Mouse (Mus musculus) intestine, embryonic 14.5 days (tissue): ENCODE data around the gene Crtac1. TPM values are rescaled to one million over a fixed set of nuclear protein-coding genes. Genes with fewer than 3 reads are reported as not detected.

Source experiments
- ATAC-seq: fragments of 200-750 bp; cut with Nextera tagmentation; replicated peaks from 2 replicates; pipeline ENCODE4 v1.8.0; 2017; ENCODE audit warnings: low read depth, moderate number of reproducible peaks, moderate TSS enrichment, moderate library complexity; ENCODE audit not compliant: low FRiP score, low TSS enrichment
- DNase-seq: peaks from one replicate; pipeline ENCODE4 v3.0.0-alpha.2; 2018; ENCODE audit warnings: low spot score
- H3K27ac ChIP-seq: fragments of 300-500 bp; sonication (generic); 2 replicates; pipeline ENCODE4 v1.5.1; 2014; ENCODE audit warnings: low read depth, mild to moderate bottlenecking, control low read depth
- H3K27me3 ChIP-seq: fragments of 300-500 bp; sonication (generic); replicated peaks from 2 replicates; pipeline ENCODE4 v1.6.1; 2014; ENCODE audit warnings: low read length, control low read depth; ENCODE audit not compliant: control insufficient read depth, insufficient read depth
- H3K36me3 ChIP-seq: fragments of 300-500 bp; sonication (generic); 2 replicates; pipeline ENCODE4 v1.6.1; 2014; ENCODE audit warnings: low read length, control low read depth; ENCODE audit not compliant: control insufficient read depth, insufficient read depth
- H3K4me1 ChIP-seq: fragments of 300-500 bp; sonication (generic); replicated peaks from 2 replicates; pipeline ENCODE4 v1.6.1; 2014; ENCODE audit warnings: low read length, control low read depth, mixed read lengths; ENCODE audit not compliant: control insufficient read depth, insufficient read depth
- H3K4me2 ChIP-seq: fragments of 300-500 bp; sonication (generic); 2 replicates; pipeline ENCODE4 v1.6.1; 2014; ENCODE audit warnings: low read length
- H3K4me3 ChIP-seq: fragments of 300-500 bp; sonication (generic); 2 replicates; pipeline ENCODE4 v1.5.1; 2014; ENCODE audit warnings: low read depth, low read length, control low read depth, mixed read lengths
- H3K9ac ChIP-seq: fragments of 300-500 bp; sonication (generic); 2 replicates; pipeline ENCODE4 v1.6.1; 2014; ENCODE audit warnings: mild to moderate bottlenecking, low read length
- H3K9me3 ChIP-seq: fragments of 300-500 bp; sonication (generic); 2 replicates; pipeline ENCODE4 v1.6.1; 2016; ENCODE audit warnings: low read length, control low read depth; ENCODE audit not compliant: control insufficient read depth
- WGBS: fragments of 180-500 bp; shearing (Covaris S2); extraction: QIAGEN DNeasy Blood & Tissue Kit; methylation state at CpG from one replicate; pipeline ENCODE4 v1.1.7; 2014; 5-methylcytosine and 5-hydroxymethylcytosine counted together
- polyA plus RNA-seq: library from polyadenylated mRNA; unstranded; fragments of >200 nt; fragmentation: Nextera tagmentation; extraction: Ambion mirVana; gene quantifications from 2 replicates; pipeline ENCODE4 v1.2.1, GENCODE M21; 2014

The Crtac1 gene
- polyA plus RNA-seq, 1 experiment from 2014 or later: 4.1 TPM

DNA sequence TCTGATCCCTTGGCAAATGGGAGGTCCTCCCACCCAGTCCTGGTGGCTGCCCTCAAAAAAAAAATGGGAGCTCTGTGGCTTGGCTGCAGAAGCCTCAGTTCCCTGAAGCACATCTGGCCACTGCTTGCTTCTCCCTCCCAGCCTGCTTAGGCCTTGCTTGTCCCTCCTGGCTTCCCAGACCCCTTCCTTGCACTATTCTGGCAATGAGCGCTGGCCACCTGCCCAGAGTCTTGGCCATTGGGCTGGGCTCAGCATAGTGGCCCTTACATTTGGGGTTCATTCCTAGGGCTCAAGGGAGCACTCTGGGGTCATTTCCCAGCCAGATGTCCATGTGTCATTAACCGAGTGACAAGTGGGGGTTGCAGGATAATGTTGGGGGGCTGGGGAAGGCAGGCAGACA lies 115.1 kb downstream of the Crtac1 start:
- DNase-seq (no peak), ATAC-seq (no peak)
- H3K4me3 ChIP-seq: no peak overlapping the region
- H3K9me3 ChIP-seq: no peaks in the 10 kb centered on the region
- H3K27ac ChIP-seq: no peak overlapping the region
- 90% methylated on average over 2 of the region's 2 CpGs for WGBS
- H3K4me2 ChIP-seq: no peak overlapping the region
- H3K4me1 ChIP-seq: no peaks in the 10 kb centered on the region
- H3K9ac ChIP-seq: no peak overlapping the region
- peaks cover 3% of the 10 kb centered on the region; the same call in 1 of the 2 replicates for H3K27me3 ChIP-seq
- no peaks in the 10 kb centered on the region for H3K36me3 ChIP-seq

DNA sequence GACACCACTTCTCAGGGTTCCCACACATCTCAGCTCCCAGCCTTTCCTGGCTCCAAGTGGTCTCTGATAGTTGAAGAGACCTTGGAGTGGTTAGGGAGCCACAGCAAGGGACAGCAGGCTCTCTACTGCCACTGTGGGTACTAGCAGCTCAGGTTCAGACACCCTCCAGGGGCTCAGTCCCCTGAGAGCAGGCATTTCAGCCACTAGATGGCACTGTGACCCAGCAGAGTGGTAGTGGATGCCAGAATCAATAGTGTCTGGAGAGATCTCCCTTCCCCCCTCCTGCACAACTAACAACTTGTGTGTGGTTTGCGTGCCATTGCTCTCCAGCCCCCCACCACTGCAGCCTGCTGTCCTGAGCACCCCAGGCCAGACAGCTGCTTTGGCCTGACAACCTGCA lies 115.7 kb downstream of the Crtac1 start:
- Histone ChIP-seq H3K27me3 (peaks cover 3% of the 10 kb centered on the region; the same call in 1 of the 2 replicates), H3K4me1 (no peaks in the 10 kb centered on the region), H3K4me3 (no peak overlapping the region), H3K27ac (no peak overlapping the region), H3K36me3 (no peaks in the 10 kb centered on the region), H3K4me2 (no peak overlapping the region), H3K9me3 (no peaks in the 10 kb centered on the region), H3K9ac (no peak overlapping the region)
- peak; percentile 86 for ATAC-seq
- peak; percentile 94 for DNase-seq
- WGBS: 0% methylated on average over 1 of the region's 1 CpGs

DNA sequence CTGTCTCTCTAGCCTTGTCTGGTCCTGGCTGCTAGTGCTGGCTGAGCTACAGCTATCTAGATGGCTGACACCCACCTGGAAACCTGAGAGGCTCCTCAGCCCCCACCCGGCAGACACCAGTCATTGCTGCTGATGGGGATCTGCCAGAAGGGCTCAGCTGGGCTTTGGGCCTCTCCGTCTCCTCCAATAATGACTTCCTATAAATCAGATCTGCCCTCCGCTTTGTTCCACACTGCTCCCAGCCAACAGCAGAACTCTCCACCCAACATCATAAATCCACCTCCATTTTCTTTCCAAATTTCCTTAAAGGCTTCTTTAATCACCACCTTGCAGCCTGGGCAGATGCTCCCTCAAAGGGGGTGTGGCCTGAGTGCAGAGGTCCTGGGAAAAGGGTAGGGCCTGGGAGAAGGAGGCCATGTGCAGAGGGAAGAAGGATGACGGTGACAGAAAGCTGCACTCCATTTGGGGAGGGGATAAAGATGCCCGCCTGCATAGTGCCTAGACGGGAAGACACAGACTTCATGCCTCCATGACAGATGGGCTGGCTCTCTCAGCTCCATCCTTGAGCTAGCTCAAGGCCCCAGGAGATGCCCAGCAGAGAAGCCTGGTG lies 116.4 kb downstream of the Crtac1 start:
- H3K4me1 ChIP-seq: no peaks in the 10 kb centered on the region
- WGBS: 48% methylated on average over 6 of the region's 6 CpGs
- DNase-seq: no peak

DNA sequence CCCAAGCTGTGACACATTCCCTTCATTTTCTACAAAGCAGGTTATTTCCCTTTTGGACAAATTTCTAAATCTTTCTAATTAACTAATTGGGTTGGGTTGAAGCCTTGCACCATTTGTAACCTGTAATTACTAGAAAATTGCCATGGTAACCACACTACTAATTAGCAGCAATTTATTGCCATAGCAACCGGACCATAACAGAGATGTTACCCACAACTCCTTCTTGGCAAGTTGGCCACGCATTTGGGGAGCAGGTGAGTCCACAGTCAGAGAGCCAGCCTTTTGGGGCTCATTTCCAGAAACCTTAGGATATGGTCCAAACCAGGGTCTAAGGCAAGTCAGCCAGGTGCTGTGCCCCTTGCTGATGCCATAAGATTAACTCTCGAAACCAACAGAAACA lies 119.4 kb downstream of the Crtac1 start:
- no peak overlapping the region for H3K27ac ChIP-seq
- H3K4me3 ChIP-seq: no peak overlapping the region
- no peaks in the 10 kb centered on the region for H3K4me1 ChIP-seq
- H3K4me2 ChIP-seq: no peak overlapping the region
- DNase-seq (no peak), ATAC-seq (no peak)
- H3K36me3 ChIP-seq: no peaks in the 10 kb centered on the region
- WGBS: 65% methylated on average over 3 of the region's 3 CpGs
- H3K9ac ChIP-seq: no peak overlapping the region
- no peaks in the 10 kb centered on the region for H3K9me3 ChIP-seq
- no peaks in the 10 kb centered on the region for H3K27me3 ChIP-seq

More for the DNA sequence above, 116.4 kb downstream of the Crtac1 start:
- H3K27ac ChIP-seq: no peak overlapping the region
- no peaks in the 10 kb centered on the region for H3K36me3 ChIP-seq
- H3K27me3 ChIP-seq: peaks cover 3% of the 10 kb centered on the region; the same call in 1 of the 2 replicates
- no peaks in the 10 kb centered on the region for H3K9me3 ChIP-seq
- H3K9ac ChIP-seq: no peak overlapping the region
- no peak overlapping the region for H3K4me3 ChIP-seq
- H3K4me2 ChIP-seq: no peak overlapping the region
- no peak for ATAC-seq

DNA sequence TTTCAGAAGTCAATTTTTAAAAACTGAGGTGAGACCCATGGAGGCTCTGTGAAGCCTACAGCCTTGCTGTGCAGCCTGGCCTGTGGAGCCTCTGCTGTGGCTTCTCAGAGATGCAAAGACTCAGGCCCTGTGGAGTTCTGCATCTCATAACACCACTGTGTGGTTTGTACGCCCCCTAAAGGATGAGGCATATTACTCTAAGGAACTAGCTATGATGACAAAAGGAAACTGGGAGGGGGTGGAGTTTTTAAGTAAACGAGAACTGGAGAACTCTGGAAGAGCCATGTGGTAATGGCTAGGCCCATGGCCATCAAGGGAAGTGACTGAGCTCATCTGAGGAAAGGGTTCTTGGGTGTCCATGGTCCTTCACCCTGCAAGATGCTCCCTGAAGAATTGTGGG lies 120.3 kb downstream of the Crtac1 start:
- Histone ChIP-seq H3K27me3 (no peaks in the 10 kb centered on the region), H3K27ac (no peak overlapping the region), H3K4me1 (0 out of 2 replicates have a peak, but pooled peaks cover 7% of the 10 kb centered on the region), H3K9me3 (no peaks in the 10 kb centered on the region), H3K36me3 (no peaks in the 10 kb centered on the region), H3K4me2 (no peak overlapping the region), H3K9ac (no peak overlapping the region), H3K4me3 (no peak overlapping the region)
- no peak for ATAC-seq
- DNase-seq: no peak
- WGBS: 34% methylated on average over 2 of the region's 2 CpGs

DNA sequence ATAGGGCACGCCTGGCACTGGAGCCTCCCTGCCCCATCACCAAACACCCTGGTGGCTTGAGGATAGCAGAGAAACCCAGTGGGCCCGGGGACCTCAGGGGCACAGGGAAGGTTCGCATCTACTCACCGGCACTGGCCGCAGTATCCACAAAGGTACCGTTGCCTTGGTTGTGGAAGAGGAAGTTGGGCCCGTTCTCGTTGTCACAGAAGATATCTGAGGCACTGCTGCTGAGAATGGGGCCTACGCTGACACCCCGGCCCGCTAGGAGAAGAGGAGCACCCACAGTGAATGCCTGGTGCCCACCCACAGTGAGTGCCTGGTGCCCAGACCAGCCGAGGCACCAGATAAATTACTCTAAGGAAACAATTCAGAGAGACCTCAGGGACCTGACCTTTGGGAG lies 122.7 kb downstream of the Crtac1 start:
- Histone ChIP-seq H3K27me3 (no peaks in the 10 kb centered on the region), H3K36me3 (no peaks in the 10 kb centered on the region), H3K4me2 (no peak overlapping the region), H3K27ac (no peak overlapping the region), H3K9ac (no peak overlapping the region), H3K9me3 (no peaks in the 10 kb centered on the region), H3K4me1 (0 out of 2 replicates have a peak, but pooled peaks cover 7% of the 10 kb centered on the region), H3K4me3 (no peak overlapping the region)
- DNase-seq (no peak), ATAC-seq (no peak)
- 78% methylated on average over 12 of the region's 12 CpGs for WGBS

DNA sequence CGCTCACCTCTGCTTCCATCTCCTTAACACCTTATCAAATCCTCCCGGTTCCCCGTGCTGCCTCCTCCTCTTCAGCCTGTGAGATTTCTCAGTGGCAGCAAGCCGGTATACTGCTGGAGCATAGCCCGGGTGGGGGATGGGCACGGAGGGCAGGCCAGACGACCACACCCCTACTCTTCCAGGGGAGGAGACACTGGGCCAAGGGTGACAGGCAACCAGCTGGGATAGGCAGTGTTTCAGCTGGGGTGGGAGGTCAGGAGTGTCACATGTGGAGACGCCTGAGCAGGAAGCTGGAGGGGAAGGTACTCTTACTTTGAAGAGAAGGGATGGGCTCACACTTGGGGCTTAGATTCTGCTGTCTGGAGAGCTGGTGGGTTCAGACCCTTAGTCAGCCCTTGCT lies 124.6 kb downstream of the Crtac1 start:
- no peaks in the 10 kb centered on the region for H3K9me3 ChIP-seq
- 0 out of 2 replicates have a peak, but pooled peaks cover 7% of the 10 kb centered on the region for H3K4me1 ChIP-seq
- WGBS: 6% methylated on average over 8 of the region's 8 CpGs
- no peaks in the 10 kb centered on the region for H3K27me3 ChIP-seq
- ATAC-seq (0 out of 2 replicates have a peak, but pooled peaks have one; percentile 53), DNase-seq (no peak)
- no peak overlapping the region for H3K27ac ChIP-seq
- H3K4me2 ChIP-seq: no peak overlapping the region
- H3K9ac ChIP-seq: no peak overlapping the region
- no peaks in the 10 kb centered on the region for H3K36me3 ChIP-seq
- no peak overlapping the region for H3K4me3 ChIP-seq

DNA sequence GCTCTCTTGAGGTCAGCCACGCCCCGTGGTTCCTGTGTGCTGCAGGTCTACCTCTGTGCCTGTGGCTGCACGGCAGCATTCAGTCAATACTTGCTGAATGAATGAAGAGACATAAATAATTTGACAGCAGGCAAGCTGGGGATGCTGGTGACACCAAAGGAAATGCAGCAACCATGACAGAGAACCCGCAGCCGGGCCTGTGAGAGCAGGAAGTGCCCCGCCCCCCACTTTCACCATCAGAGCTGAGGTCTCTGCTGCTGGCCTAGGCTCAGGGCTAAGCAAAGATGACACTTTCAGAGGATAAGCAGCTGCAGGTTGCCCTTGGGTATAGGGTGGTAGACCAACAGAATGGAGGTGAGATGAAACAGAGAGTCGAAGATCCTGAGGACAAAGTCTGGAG lies 125.4 kb downstream of the Crtac1 start:
- no peaks in the 10 kb centered on the region for H3K9me3 ChIP-seq
- H3K4me3 ChIP-seq: no peak overlapping the region
- no peak for DNase-seq
- WGBS: 38% methylated on average over 7 of the region's 7 CpGs
- H3K9ac ChIP-seq: no peak overlapping the region
- no peaks in the 10 kb centered on the region for H3K27me3 ChIP-seq
- no peak for ATAC-seq
- no peak overlapping the region for H3K27ac ChIP-seq
- no peak overlapping the region for H3K4me2 ChIP-seq
- H3K4me1 ChIP-seq: 0 out of 2 replicates have a peak, but pooled peaks cover 7% of the 10 kb centered on the region
- H3K36me3 ChIP-seq: no peaks in the 10 kb centered on the region

DNA sequence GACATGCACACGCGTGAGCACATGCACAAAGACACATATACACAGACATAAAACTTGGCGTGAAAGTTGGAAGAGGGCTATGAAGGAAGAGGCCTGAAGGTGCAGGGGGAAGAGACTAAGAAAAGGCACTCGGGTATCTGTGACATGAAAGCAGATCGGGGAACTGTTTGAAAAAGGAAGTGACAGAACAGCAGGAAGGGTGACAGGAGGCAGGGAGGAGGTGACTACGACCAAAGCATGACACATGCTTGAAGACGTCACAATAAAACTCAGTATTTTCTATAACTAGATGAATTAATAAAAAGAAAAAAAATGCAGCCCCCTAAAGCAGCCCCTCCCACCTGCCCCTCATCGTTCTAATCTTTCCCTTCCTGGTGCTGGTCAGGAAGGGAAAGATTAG lies 125.8 kb downstream of the Crtac1 start:
- 63% methylated on average over 8 of the region's 8 CpGs for WGBS

More for the DNA sequence above, 125.8 kb downstream of the Crtac1 start:
- ATAC-seq: no peak
- no peaks in the 10 kb centered on the region for H3K36me3 ChIP-seq
- no peak overlapping the region for H3K9ac ChIP-seq
- no peaks in the 10 kb centered on the region for H3K27me3 ChIP-seq
- no peak overlapping the region for H3K4me3 ChIP-seq
- H3K9me3 ChIP-seq: no peaks in the 10 kb centered on the region
- 0 out of 2 replicates have a peak, but pooled peaks cover 7% of the 10 kb centered on the region for H3K4me1 ChIP-seq
- no peak overlapping the region for H3K27ac ChIP-seq
- no peak for DNase-seq
- H3K4me2 ChIP-seq: no peak overlapping the region
